Mouse (Mus musculus) neural tube, embryonic 14.5 days (tissue): ENCODE measurements around the gene C8b. TPM values are rescaled to one million over a fixed set of nuclear protein-coding genes. Genes with fewer than 3 reads are reported as not detected.
A peak's percentile ranks its signal among the peaks of the same experiment; 100 is the strongest.

Experiments
- ATAC-seq: fragments of 200-750 bp; cut with Nextera tagmentation; 2 replicates; pipeline ENCODE4 v1.8.0; 2017; ENCODE audit warnings: low read depth, mild to moderate bottlenecking, moderate TSS enrichment, moderate library complexity
- H3K27ac ChIP-seq: fragments of 300-500 bp; sonication (generic); 2 replicates; pipeline ENCODE4 v1.5.1; 2014; ENCODE audit warnings: low read depth, mild to moderate bottlenecking, control low read depth, low read length, moderate library complexity, mixed read lengths
- H3K27me3 ChIP-seq: fragments of 300-500 bp; sonication (generic); 2 replicates; pipeline ENCODE4 v1.6.1; 2014; ENCODE audit warnings: low read length; ENCODE audit not compliant: control insufficient read depth, insufficient read depth
- H3K36me3 ChIP-seq: fragments of 300-500 bp; sonication (generic); 2 replicates; pipeline ENCODE4 v1.6.1; 2014; ENCODE audit warnings: low read length, mixed read lengths; ENCODE audit not compliant: control insufficient read depth, insufficient read depth
- H3K4me1 ChIP-seq: fragments of 300-500 bp; sonication (generic); 2 replicates; pipeline ENCODE4 v1.6.1; 2014; ENCODE audit warnings: low read length; ENCODE audit not compliant: control insufficient read depth, insufficient read depth
- H3K4me2 ChIP-seq: fragments of 300-500 bp; sonication (generic); 2 replicates; pipeline ENCODE4 v1.6.1; 2014; ENCODE audit warnings: mild to moderate bottlenecking, low read depth, low read length, control low read depth
- H3K4me3 ChIP-seq: fragments of 300-500 bp; sonication (generic); 2 replicates; pipeline ENCODE4 v1.5.1; 2014; ENCODE audit warnings: low read depth, low read length, control low read depth, mixed read lengths
- H3K9ac ChIP-seq: fragments of 300-500 bp; sonication (generic); replicated peaks from 2 replicates; pipeline ENCODE4 v1.6.1; 2014; ENCODE audit warnings: low read depth, mild to moderate bottlenecking, control low read depth, low read length, mixed read lengths
- H3K9me3 ChIP-seq: fragments of 300-500 bp; sonication (generic); 2 replicates; pipeline ENCODE4 v1.6.1; 2016; ENCODE audit warnings: low read length; ENCODE audit not compliant: control insufficient read depth
- WGBS: fragments of 180-500 bp; shearing (Covaris S2); extraction: QIAGEN DNeasy Blood & Tissue Kit; methylation state at CpG from one replicate; pipeline ENCODE4 v1.1.7; 2014; 5-methylcytosine and 5-hydroxymethylcytosine counted together
- polyA plus RNA-seq: library from polyadenylated mRNA; unstranded; fragments of >200 nt; fragmentation: Nextera tagmentation; extraction: Ambion mirVana; gene quantifications from 2 replicates; pipeline ENCODE4 v1.2.1, GENCODE M21; 2014

Gene C8b
- polyA plus RNA-seq, 1 experiment from 2014 or later, result 0.52 TPM

GRCm38 (mm10) chr4:104819891-104820290 is 53.8 kb downstream of the C8b start:
- Histone ChIP-seq H3K27ac (no peak overlapping the region), H3K4me3 (no peak overlapping the region), H3K27me3 (no peaks in the 10 kb centered on the region), H3K36me3 (no peaks in the 10 kb centered on the region), H3K4me2 (no peak overlapping the region), H3K9ac (no peak overlapping the region), H3K9me3 (no peaks in the 10 kb centered on the region), H3K4me1 (no peaks in the 10 kb centered on the region)
- WGBS, result 77% methylated on average over 4 of the region's 4 CpGs
- no peak for ATAC-seq

- Histone ChIP-seq H3K4me3 (no peak overlapping the region), H3K4me2 (no peak overlapping the region), H3K36me3 (no peaks in the 10 kb centered on the region), H3K9me3 (no peaks in the 10 kb centered on the region), H3K27me3 (no peaks in the 10 kb centered on the region), H3K4me1 (no peaks in the 10 kb centered on the region), H3K9ac (no peak overlapping the region), H3K27ac (no peak overlapping the region)
- WGBS, result 77% methylated on average over 4 of the region's 4 CpGs
- no peak for ATAC-seq
Observed at GRCm38 (mm10) chr4:104823597-104824101, 57.5 kb downstream of the C8b start.

- Histone ChIP-seq H3K4me3 (no peak overlapping the region), H3K9ac (no peak overlapping the region), H3K9me3 (no peaks in the 10 kb centered on the region), H3K27ac (no peak overlapping the region), H3K36me3 (no peaks in the 10 kb centered on the region), H3K4me1 (no peaks in the 10 kb centered on the region), H3K4me2 (no peak overlapping the region), H3K27me3 (no peaks in the 10 kb centered on the region)
- 77% methylated on average over 7 of the region's 7 CpGs for WGBS
- ATAC-seq, result no peak
Observed at GRCm38 (mm10) chr4:104824381-104825077, 58.4 kb downstream of the C8b start.

GRCm38 (mm10) chr4:104828939-104829338 is 62.8 kb downstream of the C8b start:
- no peak overlapping the region for H3K9ac ChIP-seq
- WGBS, result 79% methylated on average over 5 of the region's 5 CpGs
- no peak overlapping the region for H3K27ac ChIP-seq
- H3K27me3 ChIP-seq, result no peaks in the 10 kb centered on the region
- no peaks in the 10 kb centered on the region for H3K9me3 ChIP-seq
- H3K36me3 ChIP-seq, result no peaks in the 10 kb centered on the region
- ATAC-seq, result no peak
- no peak overlapping the region for H3K4me2 ChIP-seq
- no peak overlapping the region for H3K4me3 ChIP-seq
- H3K4me1 ChIP-seq, result no peaks in the 10 kb centered on the region

GRCm38 (mm10) chr4:104835096-104835495 is 69.0 kb downstream of the C8b start:
- 15% methylated on average over 5 of the region's 5 CpGs for WGBS
- Histone ChIP-seq H3K9ac (no peak overlapping the region), H3K4me3 (no peak overlapping the region), H3K36me3 (no peaks in the 10 kb centered on the region), H3K4me2 (no peak overlapping the region), H3K27me3 (no peaks in the 10 kb centered on the region), H3K9me3 (no peaks in the 10 kb centered on the region), H3K4me1 (peaks cover 4% of the 10 kb centered on the region; the same call in 1 of the 2 replicates), H3K27ac (no peak overlapping the region)
- ATAC-seq, result peak; percentile 56; the same call in 1 of the 2 replicates

- H3K27me3 ChIP-seq, result no peaks in the 10 kb centered on the region
- WGBS, result 81% methylated on average over 2 of the region's 2 CpGs
- H3K4me1 ChIP-seq, result peaks cover 4% of the 10 kb centered on the region; the same call in 1 of the 2 replicates
- ATAC-seq, result no peak
- no peak overlapping the region for H3K4me3 ChIP-seq
- H3K9me3 ChIP-seq, result no peaks in the 10 kb centered on the region
- H3K27ac ChIP-seq, result no peak overlapping the region
- no peak overlapping the region for H3K4me2 ChIP-seq
- H3K36me3 ChIP-seq, result no peaks in the 10 kb centered on the region
- no peak overlapping the region for H3K9ac ChIP-seq
Observed at GRCm38 (mm10) chr4:104838342-104838741, 72.2 kb downstream of the C8b start.

GRCm38 (mm10) chr4:104842204-104842603 is 76.1 kb downstream of the C8b start:
- Histone ChIP-seq H3K4me1 (no peaks in the 10 kb centered on the region), H3K9me3 (no peaks in the 10 kb centered on the region), H3K36me3 (no peaks in the 10 kb centered on the region), H3K4me2 (no peak overlapping the region), H3K27me3 (no peaks in the 10 kb centered on the region), H3K4me3 (no peak overlapping the region), H3K27ac (no peak overlapping the region), H3K9ac (no peak overlapping the region)
- ATAC-seq, result no peak
- WGBS, result 90% methylated on average over 5 of the region's 5 CpGs

GRCm38 (mm10) chr4:104843546-104843945 is 77.4 kb downstream of the C8b start:
- WGBS, result 35% methylated on average over 4 of the region's 4 CpGs
- Histone ChIP-seq H3K4me1 (no peaks in the 10 kb centered on the region), H3K9ac (no peak overlapping the region), H3K4me3 (no peak overlapping the region), H3K27me3 (no peaks in the 10 kb centered on the region), H3K9me3 (no peaks in the 10 kb centered on the region), H3K4me2 (no peak overlapping the region), H3K27ac (no peak overlapping the region), H3K36me3 (no peaks in the 10 kb centered on the region)
- ATAC-seq, result no peak
